In genomic region chr16:36069819-36070575, GRCm38 (mm10) we compare ENCODE assay signal across 8 mouse cellular contexts. TPM values are rescaled to one million over a fixed set of nuclear protein-coding genes. Genes with fewer than 3 reads are reported as not detected.
DNase-seq lines count a peak whose midpoint lies in the region; ATAC-seq and TF ChIP-seq lines count a peak whose summit lies in the region.

No protein-coding gene starts in this region.

- peak overlapping the region; percentile 89 for H3K4me3 ChIP-seq in heart, embryonic 13.5 days
- H3K4me3 ChIP-seq in ES-E14 (ENCODE audit: insufficient read depth in 1 of 2, low read depth in 1 of 2, low read length in 2 of 2, poor library complexity in 1 of 2, severe bottlenecking in 1 of 2), result peak overlapping the region; percentile 92 to 96
- peak overlapping the region; percentile 83 for H3K4me3 ChIP-seq in hindbrain, embryonic 10.5 days
- H3K4me3 ChIP-seq in midbrain, embryonic 11.5 days (ENCODE audit: low read depth, low read length), result peak overlapping the region; percentile 78

- ATAC-seq in heart, embryonic 13.5 days (ENCODE audit: extremely low read depth, insufficient number of reproducible peaks, low FRiP score, low TSS enrichment), result no peak
- no peak for ATAC-seq in midbrain, embryonic 11.5 days (ENCODE audit: low FRiP score)

- no peak for DNase-seq in heart, postnatal 4 days
- no peak for DNase-seq in ES-E14 (ENCODE audit: low read depth, low spot score)
- DNase-seq in hindbrain, embryonic 10.5 days (ENCODE audit: low spot score), result no peak
- no peak for DNase-seq in midbrain, embryonic 11.5 days (ENCODE audit: low spot score, missing footprints)
- no peak for DNase-seq in frontal cortex, postnatal 14 days (ENCODE audit: low spot score in 2 of 2)
- no peak for DNase-seq in cerebellum, adult 11 months
- DNase-seq in right cerebral cortex, postnatal 4 days, result no peak

- peaks cover 58% of the 10 kb centered on the region for H3K4me1 ChIP-seq in heart, embryonic 13.5 days
- H3K4me1 ChIP-seq in ES-E14 (ENCODE audit: control insufficient read depth in 2 of 2, insufficient read depth in 2 of 2, low read length in 2 of 2, poor library complexity in 1 of 2), result peaks cover 0 to 8% of the 10 kb centered on the region in 2 experiments; a peak in 1 of 4 replicates
- H3K4me1 ChIP-seq in hindbrain, embryonic 10.5 days (replicated peaks), result peaks cover 35% of the 10 kb centered on the region
- H3K4me1 ChIP-seq in midbrain, embryonic 11.5 days (ENCODE audit: control insufficient read depth, insufficient read depth, low read length), result peaks cover 15% of the 10 kb centered on the region; the same call in 1 of the 2 replicates

- H3K27me3 ChIP-seq in heart, embryonic 13.5 days (replicated peaks), result no peaks in the 10 kb centered on the region
- H3K27me3 ChIP-seq in hindbrain, embryonic 10.5 days (ENCODE audit: insufficient read depth, poor library complexity, severe bottlenecking), result no peaks in the 10 kb centered on the region
- H3K27me3 ChIP-seq in midbrain, embryonic 11.5 days (ENCODE audit: control insufficient read depth, insufficient read depth, low read length), result no peaks in the 10 kb centered on the region

- no peaks in the 10 kb centered on the region for H3K9me3 ChIP-seq in heart, embryonic 13.5 days
- no peaks in the 10 kb centered on the region for H3K9me3 ChIP-seq in ES-E14 (ENCODE audit: control insufficient read depth, insufficient read depth, low read depth, low read length)
- no peaks in the 10 kb centered on the region for H3K9me3 ChIP-seq in hindbrain, embryonic 10.5 days
- H3K9me3 ChIP-seq in midbrain, embryonic 11.5 days (ENCODE audit: control insufficient read depth, low read length), result no peaks in the 10 kb centered on the region

- peak overlapping the region; percentile 97 for H3K9ac ChIP-seq in heart, embryonic 13.5 days
- H3K9ac ChIP-seq in ES-E14 (ENCODE audit: insufficient read depth, low read depth, low read length, poor library complexity, severe bottlenecking), result peak overlapping the region; percentile 52; the same call in 1 of the 2 replicates
- peak overlapping the region; percentile 44 for H3K9ac ChIP-seq in midbrain, embryonic 11.5 days (ENCODE audit: low read length)

- H3K27ac ChIP-seq in heart, embryonic 13.5 days (replicated peaks), result peak overlapping the region; percentile 25; the same call in 1 of the 2 replicates
- no peak overlapping the region for H3K27ac ChIP-seq in ES-E14 (ENCODE audit: insufficient read depth, low read depth, low read length, poor library complexity, severe bottlenecking)
- peak overlapping the region; percentile 92 for H3K27ac ChIP-seq in hindbrain, embryonic 10.5 days
- no peak overlapping the region for H3K27ac ChIP-seq in midbrain, embryonic 11.5 days (ENCODE audit: low read depth, low read length)

- peaks cover 27% of the 10 kb centered on the region for H3K36me3 ChIP-seq in heart, embryonic 13.5 days
- H3K36me3 ChIP-seq in ES-E14 (ENCODE audit: control insufficient read depth, insufficient read depth, low read length, poor library complexity, severe bottlenecking), result peaks cover 8% of the 10 kb centered on the region
- peaks cover 15% of the 10 kb centered on the region; the same call in 1 of the 2 replicates for H3K36me3 ChIP-seq in hindbrain, embryonic 10.5 days
- no peaks in the 10 kb centered on the region for H3K36me3 ChIP-seq in midbrain, embryonic 11.5 days (ENCODE audit: control insufficient read depth, insufficient read depth, low read length)

- WGBS in heart, embryonic 13.5 days, result 24% methylated on average over 9 of the region's 9 CpGs
- 44% methylated on average over 9 of the region's 9 CpGs for WGBS in hindbrain, embryonic 10.5 days
- 47% methylated on average over 9 of the region's 9 CpGs for WGBS in midbrain, embryonic 11.5 days

- H3K4me2 ChIP-seq in heart, embryonic 13.5 days, result peak overlapping the region; percentile 74
- H3K4me2 ChIP-seq in midbrain, embryonic 11.5 days, result peak overlapping the region; percentile 69

- in situ Hi-C loops in ES-E14 (cut with MboI; ENCODE audit: low sequenced_read_pairs in 2 of 2, unreplicated experiment in 2 of 2), result no loop called here

TF ChIP-seq in ES-E14, 5 proteins besides CTCF, POLR2A, EP300 and RAD21:
- TF ChIP-seq ZNF384 (IDR thresholded peaks at IDR 0.05; ENCODE audit: low read depth, low read length) (no peak), CHD2 (IDR thresholded peaks at IDR 0.05; ENCODE audit: low read depth, low read length) (no peak), ZC3H11A (IDR thresholded peaks at IDR 0.05; ENCODE audit: borderline replicate concordance, low read depth, low read length) (no peak), HCFC1 (IDR thresholded peaks at IDR 0.05; ENCODE audit: borderline replicate concordance, insufficient read depth, low read length) (no peak), MAFK (IDR thresholded peaks at IDR 0.05; ENCODE audit: insufficient read depth, low read depth, low read length) (no peak)

RNA-seq across cellular contexts. Expression of gene Fam162a, which starts 1.4 kb away (rescaled TPM):
- polyA plus RNA-seq in heart, embryonic 13.5 days (2015; fragmentation: Nextera tagmentation; extraction: Ambion mirVana), result 791 and 887 TPM in 2 replicates
- total RNA-seq in heart, postnatal 4 days (2021), result 100 to 1,000 TPM; 229 to 235 TPM
- 153 and 243 TPM in 2 replicates for total RNA-seq in ES-E14 (2012; rRNA removed)
- 250 and 319 TPM in 2 replicates for polyA plus RNA-seq in hindbrain, embryonic 10.5 days (2016; fragmentation: Nextera tagmentation; extraction: Ambion mirVana)
- polyA plus RNA-seq in midbrain, embryonic 11.5 days (2014; fragmentation: Nextera tagmentation; extraction: Ambion mirVana), result 224 and 249 TPM in 2 replicates

RNA-seq across cellular contexts. Expression of gene Ccdc58, which starts 1.5 kb away (rescaled TPM):
- polyA plus RNA-seq in heart, embryonic 13.5 days (2015; fragmentation: Nextera tagmentation; extraction: Ambion mirVana), result 80.5 and 89.1 TPM in 2 replicates
- 10 to 100 TPM; 57.1 to 59.1 TPM for total RNA-seq in heart, postnatal 4 days (2021)
- total RNA-seq in ES-E14 (2012; rRNA removed), result 160 and 185 TPM in 2 replicates
- 81.4 and 96.2 TPM in 2 replicates for polyA plus RNA-seq in hindbrain, embryonic 10.5 days (2016; fragmentation: Nextera tagmentation; extraction: Ambion mirVana)
- 84.3 and 89.8 TPM in 2 replicates for polyA plus RNA-seq in midbrain, embryonic 11.5 days (2014; fragmentation: Nextera tagmentation; extraction: Ambion mirVana)

RNA-seq across cellular contexts. Expression of gene Wdr5b, which starts 29.0 kb away (rescaled TPM):
- polyA plus RNA-seq in heart, embryonic 13.5 days (2015; fragmentation: Nextera tagmentation; extraction: Ambion mirVana), result 6.2 and 6.7 TPM in 2 replicates
- total RNA-seq in heart, postnatal 4 days (2021), result 1 to 10 TPM; 5.9 to 6.1 TPM
- total RNA-seq in ES-E14 (2012; rRNA removed), result 3.3 and 4.2 TPM in 2 replicates
- polyA plus RNA-seq in hindbrain, embryonic 10.5 days (2016; fragmentation: Nextera tagmentation; extraction: Ambion mirVana), result 7.6 and 10.2 TPM in 2 replicates
- polyA plus RNA-seq in midbrain, embryonic 11.5 days (2014; fragmentation: Nextera tagmentation; extraction: Ambion mirVana), result 12.0 and 15.5 TPM in 2 replicates

Comparison
In these comparisons a context has a peak if more than half of its experiments do, and no peak if none do; other contexts are left out.
1. H3K27ac ChIP-seq: peak in heart, embryonic 13.5 days (single experiment) and hindbrain, embryonic 10.5 days (single experiment); none in ES-E14 (single experiment) and midbrain, embryonic 11.5 days (single experiment).
2. H3K9ac ChIP-seq: peak in every context shown above with its lines; median percentile 97 in heart, embryonic 13.5 days; 52 in ES-E14; 44 in midbrain, embryonic 11.5 days.
3. Peak in every context shown above with its lines, with median percentiles within 50 percentile points of each other: H3K4me3 ChIP-seq.